Mouse (Mus musculus) cerebellum, postnatal 10 days (tissue): ENCODE data around the gene Ehbp1l1.
"Not testable (repeated sequence)": the region's sequence is repeated elsewhere in the genome, so short reads cannot be mapped to it uniquely, and the experiment has no call there.

Experiments
- DNase-seq, 2 experiments: peaks; one replicate each; pipeline ENCODE4 v3.0.0; 2021; ENCODE audit warnings: mixed read lengths in 2 of 2

The Ehbp1l1 gene

GRCm38 (mm10) chr19:5704801-5705571 is 21.1 kb downstream of the Ehbp1l1 start:
- no peak for DNase-seq

- no peak for DNase-seq
These were observed 21.8 kb downstream of the Ehbp1l1 start, which contains the start of gene Kcnk7 for GRCm38 (mm10) chr19:5704163-5704800. Kcnk7 (plus strand) TSS chr19:5704367.

GRCm38 (mm10) chr19:5695849-5696462 is 30.2 kb downstream of the Ehbp1l1 start:
- peak; percentile 59 to 63 for DNase-seq

GRCm38 (mm10) chr19:5693801-5694200 is 32.3 kb downstream of the Ehbp1l1 start:
- no peak for DNase-seq

GRCm38 (mm10) chr19:5692913-5693396 is 33.2 kb downstream of the Ehbp1l1 start:
- DNase-seq, result peak in 1 of 2 experiments; percentile 47

- DNase-seq, result peak in 1 of 2 experiments; percentile 39
These were observed 33.8 kb downstream of the Ehbp1l1 start for GRCm38 (mm10) chr19:5692086-5692912.

- DNase-seq, result no peak
These were observed 34.5 kb downstream of the Ehbp1l1 start for GRCm38 (mm10) chr19:5691601-5692000.

GRCm38 (mm10) chr19:5690343-5690735 is 35.8 kb downstream of the Ehbp1l1 start:
- peak in 1 of 2 experiments; percentile 72 for DNase-seq

- peak; percentile 76 to 77 for DNase-seq
These were observed 36.4 kb downstream of the Ehbp1l1 start for GRCm38 (mm10) chr19:5689565-5690342.

- no peak for DNase-seq
These were observed 37.1 kb downstream of the Ehbp1l1 start for GRCm38 (mm10) chr19:5689088-5689428.

GRCm38 (mm10) chr19:5688200-5689087 is 37.7 kb downstream of the Ehbp1l1 start, which contains the start of the genes Map3k11 and Pcnx3:
Map3k11 (plus strand) TSS chr19:5688742.
Pcnx3 (minus strand) TSS chr19:5688908.
- DNase-seq, result peak; percentile 97 to 99

- DNase-seq, result no peak
These were observed 38.4 kb downstream of the Ehbp1l1 start for GRCm38 (mm10) chr19:5687738-5688137.

GRCm38 (mm10) chr19:5686954-5687353 is 39.2 kb downstream of the Ehbp1l1 start:
- DNase-seq, result not testable (repeated sequence)

- no peak for DNase-seq
These were observed 39.7 kb downstream of the Ehbp1l1 start for GRCm38 (mm10) chr19:5686437-5686836.

- no peak for DNase-seq
These were observed 40.3 kb downstream of the Ehbp1l1 start for GRCm38 (mm10) chr19:5685861-5686260.

- no peak for DNase-seq
These were observed 40.7 kb downstream of the Ehbp1l1 start for GRCm38 (mm10) chr19:5685431-5685830.

- no peak for DNase-seq
These were observed 41.1 kb downstream of the Ehbp1l1 start for GRCm38 (mm10) chr19:5684985-5685384.

- DNase-seq, result no peak
These were observed 41.9 kb downstream of the Ehbp1l1 start for GRCm38 (mm10) chr19:5684236-5684635.

- DNase-seq, result no peak
These were observed 45.7 kb downstream of the Ehbp1l1 start for GRCm38 (mm10) chr19:5680432-5680831.

GRCm38 (mm10) chr19:5668372-5668771 is 57.7 kb downstream of the Ehbp1l1 start:
- DNase-seq, result no peak

GRCm38 (mm10) chr19:5666386-5666785 is 59.7 kb downstream of the Ehbp1l1 start:
- DNase-seq, result no peak
